Mouse (Mus musculus): ENCODE results near the gene Dpagt1. TPM values are rescaled to one million over a fixed set of nuclear protein-coding genes. Genes with fewer than 3 reads are reported as not detected.
"Not testable (repeated sequence)": the region's sequence is repeated elsewhere in the genome, so short reads cannot be mapped to it uniquely, and the experiment has no call there.

Dpagt1 gene
- polyA plus RNA-seq, 1 experiment from 2014 or later: 40.4 TPM

DNA sequence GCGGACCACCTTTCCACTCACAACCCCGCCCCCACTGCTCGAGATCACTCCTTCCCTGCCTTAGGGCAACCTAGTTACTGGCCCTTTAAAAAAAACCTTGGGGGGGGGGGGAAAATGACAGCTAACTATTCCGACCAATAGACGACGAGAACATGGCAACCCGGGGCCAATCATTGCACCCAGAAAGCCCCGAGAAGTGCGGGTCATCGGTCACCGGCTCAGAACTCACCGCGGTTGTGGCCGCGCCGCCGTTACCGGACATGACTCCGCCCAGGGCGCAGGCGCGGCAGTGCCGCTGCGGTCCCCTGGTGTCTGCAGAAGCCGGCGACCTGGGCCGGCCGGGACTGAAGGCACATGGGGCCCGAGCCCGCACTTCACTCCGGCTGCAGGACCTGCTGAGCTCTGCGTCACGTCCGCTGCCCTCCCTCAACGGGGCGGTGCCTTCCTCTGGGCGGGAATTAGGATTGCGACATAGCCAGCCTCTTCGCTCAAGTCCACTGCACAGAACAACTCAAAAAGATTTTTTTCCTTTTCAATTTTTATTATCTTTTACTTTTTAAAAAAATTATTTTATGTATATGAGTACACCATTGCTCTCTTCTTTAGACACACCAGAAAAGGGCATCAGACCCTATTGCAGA lies 18.1 kb downstream of the Dpagt1 start, which contains the start of gene Hmbs:
TSS of gene Hmbs (minus strand) at position 448 of the 641 bp plus-strand sequence.
- H3K9me3 ChIP-seq: no peaks in the 10 kb centered on the region
- peak within 1 kb of the TSS; percentile 63 for H3K4me2 ChIP-seq
- H3K27ac ChIP-seq: peak within 1 kb of the TSS; percentile 98
- peak within 1 kb of the TSS; percentile 84 for H3K9ac ChIP-seq
- peaks cover 47% of the 10 kb centered on the region for H3K36me3 ChIP-seq
- H3K4me3 ChIP-seq: peak within 1 kb of the TSS; percentile 77
- H3K27me3 ChIP-seq: no peaks in the 10 kb centered on the region
- 0% methylated on average over 38 of the region's 39 CpGs for WGBS
- peak; percentile 97 for ATAC-seq (ENCODE audit: low FRiP score)
- peaks cover 12% of the 10 kb centered on the region for H3K4me1 ChIP-seq (replicated peaks)

DNA sequence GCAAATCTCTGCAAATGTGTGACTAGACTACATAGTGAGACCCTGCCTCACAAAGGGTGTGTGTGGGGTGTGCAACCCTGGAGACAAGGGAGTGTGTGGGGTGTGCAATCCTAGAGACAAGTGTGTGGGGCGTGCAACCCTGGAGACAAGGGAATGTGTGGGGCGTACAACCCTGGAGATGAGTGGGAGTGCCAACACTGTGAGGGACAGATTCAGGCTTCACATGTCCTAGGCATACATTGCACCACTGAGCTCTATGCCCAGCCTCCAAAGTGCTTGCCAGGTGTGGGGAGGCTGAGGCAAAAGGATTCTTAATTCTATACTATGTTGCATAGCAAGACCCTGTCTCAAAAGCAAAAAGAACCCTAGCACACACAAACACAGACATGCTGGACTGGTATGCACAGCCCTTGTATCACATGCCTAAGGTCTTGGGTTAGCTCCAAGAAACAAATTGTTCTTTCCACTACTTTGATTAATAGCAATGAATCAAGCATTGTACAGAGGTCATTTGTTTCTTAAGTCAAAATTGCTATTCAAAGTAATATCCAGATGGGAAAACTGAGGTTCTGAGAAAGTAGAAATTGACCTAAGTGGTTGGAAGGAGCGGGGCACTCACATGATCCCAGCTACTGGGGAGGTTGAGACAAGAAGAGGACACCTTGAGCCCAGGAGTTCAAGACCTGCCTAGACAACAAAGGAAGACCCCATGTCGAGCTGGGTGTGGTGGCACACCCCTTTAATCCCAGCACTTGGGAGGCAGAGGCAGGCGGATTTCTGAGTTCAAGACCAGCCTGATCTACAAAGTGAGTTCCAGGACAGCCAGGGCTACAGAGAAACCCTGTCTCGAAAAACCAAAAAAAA lies 20.0 kb downstream of the Dpagt1 start:
- Histone ChIP-seq H3K4me2 (no peak overlapping the region), H3K9ac (no peak overlapping the region), H3K4me3 (no peak overlapping the region), H3K4me1 (replicated peaks) (peaks cover 12% of the 10 kb centered on the region), H3K27me3 (no peaks in the 10 kb centered on the region), H3K9me3 (no peaks in the 10 kb centered on the region), H3K36me3 (peaks cover 56% of the 10 kb centered on the region), H3K27ac (no peak overlapping the region)
- WGBS: 96% methylated on average over 5 of the region's 6 CpGs
- ATAC-seq (ENCODE audit: low FRiP score): no peak

DNA sequence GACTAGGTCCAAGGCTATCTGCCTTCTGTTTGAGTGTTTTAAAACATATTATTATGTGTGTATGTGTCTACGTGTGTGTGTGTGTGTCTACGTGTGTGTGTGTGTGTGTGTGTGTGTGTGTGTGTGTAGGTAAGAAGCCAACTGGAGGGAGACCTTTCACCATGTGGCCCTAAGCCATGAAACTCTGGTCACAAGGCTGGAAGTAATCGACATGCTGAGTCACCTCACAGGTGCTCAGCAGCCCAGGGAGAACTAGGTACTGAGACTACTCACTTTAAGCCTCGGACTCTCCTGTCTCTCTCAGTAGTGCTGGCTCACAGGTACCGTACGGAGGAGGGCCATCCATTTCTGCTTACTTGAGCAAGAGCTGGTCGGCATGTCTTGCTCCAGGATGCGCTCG lies 21.3 kb downstream of the Dpagt1 start:
- no peak overlapping the region for H3K27ac ChIP-seq
- peaks cover 12% of the 10 kb centered on the region for H3K4me1 ChIP-seq (replicated peaks)
- H3K9ac ChIP-seq: no peak overlapping the region
- peaks cover 63% of the 10 kb centered on the region for H3K36me3 ChIP-seq
- no peaks in the 10 kb centered on the region for H3K9me3 ChIP-seq
- H3K27me3 ChIP-seq: no peaks in the 10 kb centered on the region
- ATAC-seq (ENCODE audit: low FRiP score): no peak
- 93% methylated on average over 9 of the region's 9 CpGs for WGBS
- H3K4me3 ChIP-seq: no peak overlapping the region
- no peak overlapping the region for H3K4me2 ChIP-seq

DNA sequence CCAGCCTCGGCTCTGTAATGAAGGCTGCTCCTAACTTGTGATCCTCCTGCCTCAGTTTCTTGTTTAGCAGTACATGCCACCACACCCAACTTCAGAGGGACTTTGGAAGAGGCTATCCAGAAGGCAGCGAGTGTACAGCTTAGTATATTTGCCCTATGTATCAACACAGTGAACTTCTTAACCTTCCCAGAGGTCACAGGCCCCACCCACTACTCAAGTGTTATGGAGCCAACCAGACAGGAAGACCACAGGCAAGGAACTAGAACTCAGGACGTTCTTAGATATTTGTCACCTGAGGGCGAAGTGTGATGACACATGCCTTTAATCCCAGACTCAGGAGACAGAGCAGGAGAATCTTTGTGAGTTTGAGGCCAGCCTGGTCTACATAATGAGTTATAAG lies 21.8 kb downstream of the Dpagt1 start:
- Histone ChIP-seq H3K9ac (no peak overlapping the region), H3K4me3 (no peak overlapping the region), H3K27me3 (no peaks in the 10 kb centered on the region), H3K4me1 (replicated peaks) (peaks cover 12% of the 10 kb centered on the region), H3K27ac (no peak overlapping the region), H3K36me3 (peaks cover 67% of the 10 kb centered on the region), H3K9me3 (no peaks in the 10 kb centered on the region), H3K4me2 (no peak overlapping the region)
- no peak for ATAC-seq (ENCODE audit: low FRiP score)
- WGBS: 91% methylated on average over 4 of the region's 4 CpGs

DNA sequence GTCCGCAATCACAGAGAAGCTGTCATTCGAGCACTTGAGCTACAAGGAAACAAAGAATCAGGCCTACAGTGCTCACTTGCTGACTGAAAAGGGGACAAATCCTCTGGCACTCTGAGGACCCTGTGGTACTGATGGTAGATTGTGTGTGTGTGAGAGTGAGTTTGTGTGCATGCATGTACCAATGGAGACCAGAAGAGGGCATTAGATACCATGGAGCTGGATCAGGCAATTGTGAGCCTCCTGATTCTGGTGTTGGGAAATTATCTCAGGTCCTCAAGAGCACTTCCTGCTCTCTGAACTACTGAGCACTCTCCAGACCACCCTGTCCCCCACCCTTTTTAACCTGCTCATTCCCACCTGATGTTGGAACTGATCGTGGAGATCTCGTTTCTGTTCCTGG lies 22.7 kb downstream of the Dpagt1 start:
- Histone ChIP-seq H3K27me3 (no peaks in the 10 kb centered on the region), H3K36me3 (peaks cover 77% of the 10 kb centered on the region), H3K27ac (no peak overlapping the region), H3K9me3 (no peaks in the 10 kb centered on the region), H3K4me1 (replicated peaks) (peaks cover 4% of the 10 kb centered on the region), H3K9ac (no peak overlapping the region), H3K4me2 (no peak overlapping the region), H3K4me3 (no peak overlapping the region)
- no peak for ATAC-seq (ENCODE audit: low FRiP score)
- WGBS: 95% methylated on average over 4 of the region's 4 CpGs

GRCm38 (mm10) chr9:44351396-44351795 lies 25.6 kb downstream of the Dpagt1 start:
- ATAC-seq (ENCODE audit: low FRiP score): no peak
- Histone ChIP-seq H3K4me1 (replicated peaks) (no peaks in the 10 kb centered on the region), H3K4me3 (no peak overlapping the region), H3K27ac (no peak overlapping the region), H3K36me3 (peaks cover 99% of the 10 kb centered on the region), H3K4me2 (no peak overlapping the region), H3K9me3 (no peaks in the 10 kb centered on the region), H3K9ac (no peak overlapping the region), H3K27me3 (no peaks in the 10 kb centered on the region)
- WGBS: 97% methylated on average over 4 of the region's 4 CpGs

DNA sequence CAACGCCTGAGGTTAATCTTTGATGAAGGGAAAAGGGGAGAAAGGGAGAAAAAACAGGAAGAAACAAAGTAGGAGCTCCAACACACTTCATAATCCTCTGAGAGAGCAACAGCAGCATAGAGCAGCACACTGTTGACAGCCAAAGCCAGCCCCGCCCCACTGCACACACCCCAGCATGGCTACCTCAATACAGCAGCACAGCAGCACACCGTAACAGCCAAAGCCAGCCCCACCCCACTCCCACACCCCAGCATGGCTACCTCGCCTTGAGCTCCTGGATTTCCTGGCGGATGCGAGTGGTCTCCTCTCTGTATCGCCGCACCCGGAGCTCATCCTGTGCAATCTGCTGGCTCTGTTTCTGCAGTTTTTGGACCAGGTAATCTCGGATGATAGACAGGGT lies 26.5 kb downstream of the Dpagt1 start:
- no peak overlapping the region for H3K4me2 ChIP-seq
- peaks cover 98% of the 10 kb centered on the region for H3K36me3 ChIP-seq
- WGBS: 92% methylated on average over 10 of the region's 10 CpGs
- H3K4me1 ChIP-seq (replicated peaks): peaks cover 3% of the 10 kb centered on the region; the same call in 1 of the 2 replicates
- no peaks in the 10 kb centered on the region for H3K9me3 ChIP-seq
- no peak overlapping the region; the same call in 1 of the 2 replicates for H3K9ac ChIP-seq
- ATAC-seq (ENCODE audit: low FRiP score): no peak
- no peak overlapping the region for H3K4me3 ChIP-seq
- H3K27me3 ChIP-seq: no peaks in the 10 kb centered on the region
- no peak overlapping the region for H3K27ac ChIP-seq

- H3K4me1 ChIP-seq (replicated peaks): peaks cover 3% of the 10 kb centered on the region; the same call in 1 of the 2 replicates
- no peak overlapping the region for H3K9ac ChIP-seq
- peaks cover 97% of the 10 kb centered on the region for H3K36me3 ChIP-seq
- H3K4me3 ChIP-seq: no peak overlapping the region
- H3K4me2 ChIP-seq: no peak overlapping the region
- H3K27ac ChIP-seq: no peak overlapping the region
- H3K9me3 ChIP-seq: no peaks in the 10 kb centered on the region
- ATAC-seq (ENCODE audit: low FRiP score): no peak
- 95% methylated on average over 6 of the region's 6 CpGs for WGBS
- no peaks in the 10 kb centered on the region for H3K27me3 ChIP-seq
These were observed 27.3 kb downstream of the Dpagt1 start for GRCm38 (mm10) chr9:44353142-44353541.

- no peak overlapping the region for H3K27ac ChIP-seq
- no peaks in the 10 kb centered on the region for H3K27me3 ChIP-seq
- peaks cover 14% of the 10 kb centered on the region for H3K4me1 ChIP-seq (replicated peaks)
- WGBS: 79% methylated on average over 4 of the region's 4 CpGs
- H3K9ac ChIP-seq: no peak overlapping the region
- no peak overlapping the region for H3K4me2 ChIP-seq
- H3K36me3 ChIP-seq: peaks cover 74% of the 10 kb centered on the region
- ATAC-seq (ENCODE audit: low FRiP score): no peak
- no peaks in the 10 kb centered on the region for H3K9me3 ChIP-seq
- no peak overlapping the region for H3K4me3 ChIP-seq
These were observed 31.4 kb downstream of the Dpagt1 start for GRCm38 (mm10) chr9:44357207-44357606.

DNA sequence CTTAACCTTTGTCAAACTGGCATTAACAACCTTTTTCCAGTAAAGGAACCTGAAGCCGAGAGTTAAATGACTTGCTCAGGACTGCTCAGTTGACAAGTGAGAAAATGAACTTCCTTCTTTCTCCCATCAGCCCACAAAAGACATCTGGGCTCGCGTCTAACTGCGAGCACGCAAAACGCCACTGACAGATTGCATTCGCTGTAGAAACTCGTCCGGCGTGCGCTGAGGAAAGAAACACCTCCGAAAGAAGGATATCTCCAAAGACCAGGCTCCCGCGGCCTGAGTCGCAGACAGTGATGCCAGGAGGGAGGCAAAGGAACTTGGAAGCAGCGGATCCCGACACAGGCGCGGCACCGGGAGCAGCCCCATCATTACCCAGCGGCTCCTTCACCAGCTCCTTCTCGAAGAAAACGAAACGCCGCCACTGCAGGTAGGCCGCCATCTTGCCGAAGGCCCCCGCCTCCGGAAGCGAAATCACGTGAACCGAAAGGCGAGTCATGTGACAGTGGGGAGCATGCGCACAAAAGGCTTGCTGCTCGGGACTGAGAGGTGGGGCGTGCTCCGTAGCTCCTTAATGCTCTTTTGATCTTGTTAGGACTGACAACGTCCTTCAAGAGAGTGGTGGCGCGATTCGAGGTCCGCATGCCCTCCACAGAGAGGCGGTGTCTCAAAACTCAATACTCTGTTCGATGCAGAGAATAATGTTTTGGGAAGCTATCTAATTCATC lies 35.5 kb downstream of the Dpagt1 start, which contains the start of gene Vps11:
TSS of gene Vps11 (minus strand) at position 481 of the 728 bp plus-strand sequence.
- Histone ChIP-seq H3K4me3 (peak within 1 kb of the TSS; percentile 83), H3K36me3 (peaks cover 32% of the 10 kb centered on the region), H3K9me3 (no peaks in the 10 kb centered on the region), H3K4me1 (replicated peaks) (peaks cover 14% of the 10 kb centered on the region), H3K9ac (peak within 1 kb of the TSS; percentile 87), H3K27me3 (no peaks in the 10 kb centered on the region), H3K4me2 (peak within 1 kb of the TSS; percentile 90), H3K27ac (peak within 1 kb of the TSS; percentile 81)
- WGBS: under 1% methylated on average over 44 of the region's 44 CpGs
- peak; percentile 93 for ATAC-seq (ENCODE audit: low FRiP score)

DNA sequence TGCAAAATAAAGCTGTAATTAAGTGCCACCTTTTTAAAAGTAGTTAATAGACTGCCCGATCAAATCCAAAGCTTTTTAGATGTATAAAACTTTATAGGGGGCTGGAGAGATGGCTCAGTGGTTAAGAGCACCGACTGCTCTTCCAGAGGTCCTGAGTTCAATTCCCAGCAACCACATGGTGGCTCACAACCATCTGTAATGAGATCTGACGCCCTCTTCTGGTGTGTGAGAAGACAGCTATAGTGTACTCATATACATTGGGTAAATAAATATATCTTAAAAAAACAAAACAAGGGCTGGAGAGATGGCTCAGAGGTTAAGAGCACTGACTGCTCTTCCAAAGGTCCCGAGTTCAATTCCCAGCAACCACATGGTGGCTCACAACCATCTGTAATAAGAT lies 36.1 kb downstream of the Dpagt1 start:
- peaks cover 26% of the 10 kb centered on the region for H3K36me3 ChIP-seq
- H3K4me3 ChIP-seq: peak overlapping the region; percentile 83
- ATAC-seq (ENCODE audit: low FRiP score): peak; percentile 32; the same call in 1 of the 2 replicates
- 0 out of 2 replicates have a peak overlapping the region, but pooled peaks have one; percentile 87 for H3K9ac ChIP-seq
- peak overlapping the region; percentile 90 for H3K4me2 ChIP-seq
- H3K27ac ChIP-seq: peak overlapping the region; percentile 81
- 40% methylated on average over 4 of the region's 4 CpGs for WGBS
- not testable (repeated sequence) for H3K9me3 ChIP-seq, H3K27me3 ChIP-seq
- peaks cover 14% of the 10 kb centered on the region for H3K4me1 ChIP-seq (replicated peaks)

DNA sequence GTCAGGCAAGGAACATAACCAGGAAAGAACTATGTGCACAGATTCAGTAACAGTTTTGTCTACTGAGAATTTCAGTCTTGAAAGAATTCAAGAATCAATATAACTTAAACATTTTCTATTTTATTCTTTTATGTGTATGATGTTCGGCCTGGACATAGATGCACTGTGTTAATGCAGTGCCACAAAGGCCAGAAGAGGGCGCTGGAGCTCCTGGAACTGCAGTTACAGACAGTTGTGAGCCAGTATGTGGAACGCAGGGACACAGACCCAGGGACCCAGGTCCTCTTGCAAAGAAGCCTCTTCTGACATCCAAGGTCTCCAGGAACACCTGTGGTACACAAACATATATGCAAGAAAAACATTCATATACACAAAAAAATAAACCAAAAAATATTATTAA lies 38.7 kb downstream of the Dpagt1 start:
- H3K9me3 ChIP-seq: no peaks in the 10 kb centered on the region
- peaks cover 12% of the 10 kb centered on the region for H3K4me1 ChIP-seq (replicated peaks)
- ATAC-seq (ENCODE audit: low FRiP score): no peak
- H3K27me3 ChIP-seq: no peaks in the 10 kb centered on the region
- no peak overlapping the region for H3K4me2 ChIP-seq
- WGBS: 66% methylated on average over 3 of the region's 3 CpGs
- H3K27ac ChIP-seq: no peak overlapping the region
- peaks cover 5% of the 10 kb centered on the region for H3K36me3 ChIP-seq
- H3K4me3 ChIP-seq: no peak overlapping the region
- H3K9ac ChIP-seq: no peak overlapping the region
